Mouse (Mus musculus): ENCODE measurements around the gene Auts2. TPM values are rescaled to one million over a fixed set of nuclear protein-coding genes. Genes with fewer than 3 reads are reported as not detected.

Auts2 gene
- total and polyA plus RNA-seq, 3 experiments = not detected

DNA sequence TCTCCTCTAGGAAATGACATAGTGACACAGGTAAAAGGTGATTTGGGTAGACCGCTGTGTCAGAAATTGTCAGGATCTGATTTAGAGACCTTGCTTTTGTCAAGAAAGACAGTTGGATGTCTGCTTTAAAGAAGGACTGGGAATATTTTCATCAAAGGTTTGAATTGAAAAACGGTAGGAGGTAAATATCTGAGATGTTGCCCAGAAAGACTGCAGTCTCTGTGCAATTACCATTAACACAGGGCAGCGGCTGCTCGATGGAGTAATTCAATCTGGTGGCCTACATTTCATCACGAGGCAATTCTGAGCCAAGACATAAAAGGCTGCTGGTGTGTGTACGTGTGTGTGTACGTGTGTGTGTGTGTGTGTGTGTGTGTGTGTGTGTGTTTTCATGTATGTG lies 529.8 kb downstream of the Auts2 start:
- no peaks in the 10 kb centered on the region for H3K27me3 ChIP-seq (replicated peaks)
- H3K27ac ChIP-seq (ENCODE audit: insufficient read depth, low read depth) = no peak overlapping the region
- no peak overlapping the region for H3K4me2 ChIP-seq (ENCODE audit: insufficient read depth, low read depth, poor library complexity, severe bottlenecking)
- dilution Hi-C loops (cut with MboI; ENCODE audit: extremely low pct_ligation_motif_present, extremely low pct_unique_long_range_greater_than_20kb, low sequenced_read_pairs) = no loop called here
- H3K9me3 ChIP-seq (replicated peaks; ENCODE audit: low read length) = peaks cover 61% of the 10 kb centered on the region
- DNase-seq (ENCODE audit: extremely low read depth) = no peak
- no peak overlapping the region for H3K9ac ChIP-seq (ENCODE audit: insufficient read depth, low read depth)
- H3K4me3 ChIP-seq (replicated peaks in 1 of 3; ENCODE audit: low read depth in 2 of 3, low read length in 2 of 3, poor library complexity in 1 of 3) = no peak overlapping the region
- no peaks in the 10 kb centered on the region for H3K4me1 ChIP-seq (ENCODE audit: control insufficient read depth in 1 of 2, insufficient read depth in 2 of 2)
- H3K36me3 ChIP-seq (replicated peaks in 1 of 2; ENCODE audit: control insufficient read depth in 1 of 2, insufficient read depth in 1 of 2, low read length in 1 of 2) = no peaks in the 10 kb centered on the region
- in situ Hi-C loops (cut with MboI; ENCODE audit: low pct_ligation_motif_present, low pct_unique_long_range_greater_than_20kb, low sequenced_read_pairs) = no loop called here
- H3K79me2 ChIP-seq (replicated peaks; ENCODE audit: control insufficient read depth, extremely low read depth, insufficient read depth, poor library complexity, severe bottlenecking) = no peaks in the 10 kb centered on the region
- TF ChIP-seq MXI1 (IDR thresholded peaks at IDR 0.05; ENCODE audit: low read depth, low read length) (no peak), POLR2A (IDR thresholded peaks at IDR 0.05; ENCODE audit: low read depth, low read length) (no peak), EP300 (IDR thresholded peaks at IDR 0.05; ENCODE audit: low read length) (no peak), MAX (IDR thresholded peaks at IDR 0.05; ENCODE audit: low read length) (no peak), ZKSCAN1 (IDR thresholded peaks at IDR 0.05; ENCODE audit: borderline replicate concordance, low read depth, low read length) (no peak), NRF1 (IDR thresholded peaks at IDR 0.05; ENCODE audit: low read depth, low read length) (no peak), RAD21 (IDR thresholded peaks at IDR 0.05; ENCODE audit: low read depth, low read length) (no peak), UBTF (IDR thresholded peaks at IDR 0.05; ENCODE audit: low read depth, low read length) (no peak), TCF12 (IDR thresholded peaks at IDR 0.05; ENCODE audit: low read depth, low read length) (no peak), GABPA (IDR thresholded peaks at IDR 0.05; ENCODE audit: insufficient replicate concordance, low read depth, low read length) (no peak), MEF2A (IDR thresholded peaks at IDR 0.05; ENCODE audit: borderline replicate concordance, low read depth, low read length) (no peak), USF1 (IDR thresholded peaks at IDR 0.05; ENCODE audit: low read depth, low read length) (no peak), POLR2AphosphoS2 (IDR thresholded peaks at IDR 0.05; ENCODE audit: low read depth, low read length) (no peak), RCOR1 (conservative IDR thresholded peaks at IDR 0.05; ENCODE audit: low read depth, low read length) (no peak), JUN (IDR thresholded peaks at IDR 0.05; ENCODE audit: insufficient read depth, low read depth, low read length) (no peak), JUND (conservative IDR thresholded peaks at IDR 0.05; ENCODE audit: low read depth, low read length) (no peak), NELFE (IDR thresholded peaks at IDR 0.05; ENCODE audit: low read depth, low read length) (no peak), MYC (IDR thresholded peaks at IDR 0.05; ENCODE audit: low read depth, low read length) (no peak), KAT2A (IDR thresholded peaks at IDR 0.05; ENCODE audit: insufficient replicate concordance, low read length) (no peak)

DNA sequence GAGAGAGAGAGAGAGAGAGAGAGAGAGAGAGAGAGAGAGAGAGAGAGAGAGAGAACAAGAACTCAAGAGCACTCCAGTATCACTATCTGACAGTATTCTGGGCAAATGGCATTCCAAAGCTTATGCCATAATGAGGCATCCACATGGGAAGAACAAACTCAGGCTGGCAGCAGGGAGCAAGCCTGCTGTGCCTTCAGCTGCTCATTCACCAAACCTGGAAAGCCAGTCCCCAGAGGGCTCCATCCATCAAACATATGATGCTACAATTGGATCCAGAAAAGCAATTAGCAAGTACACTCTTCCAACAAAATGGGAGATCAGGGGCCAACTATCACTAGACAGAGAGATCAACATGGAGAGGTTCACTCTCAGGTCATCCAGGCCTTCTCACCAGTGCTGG lies 531.3 kb downstream of the Auts2 start:
- Histone ChIP-seq H3K27ac (ENCODE audit: insufficient read depth, low read depth) (no peak overlapping the region), H3K36me3 (replicated peaks in 1 of 2; ENCODE audit: control insufficient read depth in 1 of 2, insufficient read depth in 1 of 2, low read length in 1 of 2) (no peaks in the 10 kb centered on the region), H3K4me3 (replicated peaks in 1 of 3; ENCODE audit: low read depth in 2 of 3, low read length in 2 of 3, poor library complexity in 1 of 3) (no peak overlapping the region), H3K9me3 (replicated peaks; ENCODE audit: low read length) (peaks cover 65% of the 10 kb centered on the region), H3K4me2 (ENCODE audit: insufficient read depth, low read depth, poor library complexity, severe bottlenecking) (no peak overlapping the region), H3K79me2 (replicated peaks; ENCODE audit: control insufficient read depth, extremely low read depth, insufficient read depth, poor library complexity, severe bottlenecking) (no peaks in the 10 kb centered on the region), H3K9ac (ENCODE audit: insufficient read depth, low read depth) (no peak overlapping the region), H3K27me3 (replicated peaks) (no peaks in the 10 kb centered on the region), H3K4me1 (ENCODE audit: control insufficient read depth in 1 of 2, insufficient read depth in 2 of 2) (no peaks in the 10 kb centered on the region)
- dilution Hi-C loops (cut with MboI; ENCODE audit: extremely low pct_ligation_motif_present, extremely low pct_unique_long_range_greater_than_20kb, low sequenced_read_pairs) (no loop called here), in situ Hi-C loops (cut with MboI; ENCODE audit: low pct_ligation_motif_present, low pct_unique_long_range_greater_than_20kb, low sequenced_read_pairs) (no loop called here)
- TF ChIP-seq ZC3H11A (IDR thresholded peaks at IDR 0.05; ENCODE audit: low read depth, low read length) = no peak
- TF ChIP-seq NELFE (IDR thresholded peaks at IDR 0.05; ENCODE audit: low read depth, low read length) = no peak
- no peak for TF ChIP-seq GABPA (IDR thresholded peaks at IDR 0.05; ENCODE audit: insufficient replicate concordance, low read depth, low read length)
- TF ChIP-seq MEF2A (IDR thresholded peaks at IDR 0.05; ENCODE audit: borderline replicate concordance, low read depth, low read length) = no peak
- no peak for TF ChIP-seq RCOR1 (conservative IDR thresholded peaks at IDR 0.05; ENCODE audit: low read depth, low read length)
- TF ChIP-seq SMC3 (IDR thresholded peaks at IDR 0.05; ENCODE audit: low read depth, low read length) = no peak
- no peak for TF ChIP-seq PAX5 (IDR thresholded peaks at IDR 0.05; ENCODE audit: low read length)
- no peak for TF ChIP-seq USF1 (IDR thresholded peaks at IDR 0.05; ENCODE audit: low read depth, low read length)
- DNase-seq (ENCODE audit: extremely low read depth) = no peak

All from CH12.LX (cell line).